Mouse (Mus musculus) limb, embryonic 14.5 days (tissue): ENCODE measurements around the gene Pex10. TPM values are rescaled to one million over a fixed set of nuclear protein-coding genes. Genes with fewer than 3 reads are reported as not detected.
"Not testable (repeated sequence)": the region's sequence is repeated elsewhere in the genome, so short reads cannot be mapped to it uniquely, and the experiment has no call there.

Experiments
- ATAC-seq: fragments of 200-750 bp; cut with Nextera tagmentation; 2 replicates; pipeline ENCODE4 v1.8.0; 2017; ENCODE audit warnings: low read depth, moderate number of reproducible peaks, moderate TSS enrichment; ENCODE audit not compliant: low FRiP score
- DNase-seq: peaks from one replicate; pipeline ENCODE4 v3.0.0-alpha.2; 2015; ENCODE audit warnings: low spot score
- H3K27ac ChIP-seq: fragments of 300-500 bp; sonication (generic); replicated peaks from 2 replicates; pipeline ENCODE4 v1.5.1; 2014; ENCODE audit warnings: low read depth, mild to moderate bottlenecking, low read length, moderate library complexity, mixed read lengths
- H3K27me3 ChIP-seq: fragments of 300-500 bp; sonication (generic); 2 replicates; pipeline ENCODE4 v1.6.1; 2014; ENCODE audit warnings: low read length, mixed read lengths; ENCODE audit not compliant: control insufficient read depth, insufficient read depth
- H3K36me3 ChIP-seq: fragments of 300-500 bp; sonication (generic); 2 replicates; pipeline ENCODE4 v1.6.1; 2014; ENCODE audit warnings: mild to moderate bottlenecking, low read length, moderate library complexity, mixed read lengths; ENCODE audit not compliant: control insufficient read depth, insufficient read depth
- H3K4me1 ChIP-seq: fragments of 300-500 bp; sonication (generic); 2 replicates; pipeline ENCODE4 v1.6.1; 2014; ENCODE audit warnings: antibody characterized with exemption, low read length, mixed read lengths; ENCODE audit not compliant: control insufficient read depth, insufficient read depth
- H3K4me2 ChIP-seq: fragments of 300-500 bp; sonication (generic); replicated peaks from 2 replicates; pipeline ENCODE4 v1.6.1; 2014; ENCODE audit warnings: low read depth, mild to moderate bottlenecking, low read length, moderate library complexity; ENCODE audit not compliant: severe bottlenecking
- H3K4me3 ChIP-seq: fragments of 300-500 bp; sonication (generic); replicated peaks from 2 replicates; pipeline ENCODE4 v1.5.1; 2014; ENCODE audit warnings: low read length
- H3K9ac ChIP-seq: fragments of 300-500 bp; sonication (generic); 2 replicates; pipeline ENCODE4 v1.6.1; 2014; ENCODE audit warnings: mild to moderate bottlenecking, low read depth, low read length, moderate library complexity; ENCODE audit not compliant: severe bottlenecking
- H3K9me3 ChIP-seq: fragments of 300-500 bp; sonication (generic); 2 replicates; pipeline ENCODE4 v1.6.1; 2016; ENCODE audit warnings: low read length; ENCODE audit not compliant: control insufficient read depth
- POLR2A ChIP-seq: fragments of 200-500 bp; IDR thresholded peaks from 2 replicates; pipeline ENCODE4 v1.8.0; 2012; ENCODE audit warnings: inconsistent platforms, mild to moderate bottlenecking, moderate library complexity, borderline replicate concordance; ENCODE audit not compliant: insufficient read depth, insufficient read length; ENCODE audit errors: extremely low read depth
- WGBS: fragments of 180-500 bp; shearing (Covaris S2); extraction: QIAGEN DNeasy Blood & Tissue Kit; methylation state at CpG from one replicate; pipeline ENCODE4 v1.1.7; 2014; 5-methylcytosine and 5-hydroxymethylcytosine counted together
- polyA plus RNA-seq, 2 experiments: library from polyadenylated mRNA; depleted of rRNA in 1 of 2; stranded (reverse) in 1 of 2; unstranded in 1 of 2; fragments of >200 nt; fragmentation: Nextera tagmentation in 1 of 2; extraction: Ambion mirVana in 1 of 2; gene quantifications; 2 replicates each; pipeline versions ENCODE4 v1.2.1 to v1.2.3; 2012 to 2014

Pex10 gene
- polyA plus RNA-seq, 2 experiments, result 6.7 to 24.4 TPM

DNA sequence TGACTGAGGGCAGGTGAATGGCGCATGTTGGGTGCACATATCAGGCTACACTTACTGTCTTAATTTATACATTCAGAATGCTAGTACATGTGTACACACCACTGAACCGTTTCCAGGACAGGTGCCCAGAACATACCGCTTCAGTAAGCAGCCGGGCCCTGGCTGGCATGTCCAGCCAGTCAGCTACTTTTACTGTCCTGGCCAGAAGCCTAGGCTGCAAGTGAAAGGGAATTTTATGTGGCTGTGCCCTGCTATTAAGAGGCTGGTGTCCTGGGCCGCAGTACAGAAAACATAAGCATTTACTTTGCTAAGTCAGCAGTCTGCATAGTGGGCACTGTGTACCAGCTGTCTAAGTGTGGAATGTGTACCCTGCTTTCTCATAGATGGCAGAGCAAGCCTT is 4.1 kb downstream of the Pex10 start:
- DNase-seq (no peak), ATAC-seq (no peak)
- TF ChIP-seq POLR2A, result no peak
- no peak overlapping the region for H3K9ac ChIP-seq
- H3K27me3 ChIP-seq, result no peaks in the 10 kb centered on the region
- H3K4me1 ChIP-seq, result peaks cover 12% of the 10 kb centered on the region
- H3K27ac ChIP-seq, result no peak overlapping the region
- no peak overlapping the region for H3K4me2 ChIP-seq
- H3K9me3 ChIP-seq, result no peaks in the 10 kb centered on the region
- H3K4me3 ChIP-seq, result no peak overlapping the region
- H3K36me3 ChIP-seq, result peaks cover 75% of the 10 kb centered on the region
- WGBS, result 88% methylated on average over 5 of the region's 5 CpGs

- no peak for ATAC-seq
- DNase-seq, result no peak
- no peak for TF ChIP-seq POLR2A
- 79% methylated on average over 9 of the region's 9 CpGs for WGBS
- Histone ChIP-seq H3K27ac (no peak overlapping the region), H3K36me3 (peaks cover 95% of the 10 kb centered on the region), H3K27me3 (no peaks in the 10 kb centered on the region), H3K4me1 (no peaks in the 10 kb centered on the region), H3K4me3 (no peak overlapping the region), H3K4me2 (no peak overlapping the region), H3K9ac (no peak overlapping the region), H3K9me3 (no peaks in the 10 kb centered on the region)
Observed at GRCm38 (mm10) chr4:155074418-155074817, 7.6 kb downstream of the Pex10 start.

GRCm38 (mm10) chr4:155075137-155075536 is 8.3 kb downstream of the Pex10 start:
- Histone ChIP-seq H3K4me2 (no peak overlapping the region), H3K36me3 (peaks cover 95% of the 10 kb centered on the region), H3K4me1 (no peaks in the 10 kb centered on the region), H3K9me3 (no peaks in the 10 kb centered on the region), H3K27ac (no peak overlapping the region), H3K9ac (no peak overlapping the region), H3K4me3 (no peak overlapping the region), H3K27me3 (no peaks in the 10 kb centered on the region)
- TF ChIP-seq POLR2A, result no peak
- 84% methylated on average over 9 of the region's 9 CpGs for WGBS
- ATAC-seq (no peak), DNase-seq (no peak)

DNA sequence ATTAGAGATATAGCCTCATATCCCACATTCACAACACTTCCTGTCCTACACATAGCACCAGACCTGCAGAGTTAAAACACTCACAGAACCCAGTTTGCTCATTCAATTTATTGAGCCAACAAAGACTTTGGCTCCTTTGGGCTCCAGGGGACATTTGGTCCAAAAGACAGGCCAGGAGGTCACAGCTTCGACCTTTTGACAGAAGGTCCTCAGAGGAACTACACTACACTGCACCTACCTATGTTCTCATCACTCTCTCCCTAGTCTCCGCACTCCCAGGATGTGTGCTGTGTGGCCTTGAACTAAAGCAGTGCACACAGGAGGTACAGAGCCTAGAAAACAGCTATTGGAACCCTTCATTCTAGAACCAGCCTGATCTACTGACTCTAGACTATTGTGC is 9.0 kb downstream of the Pex10 start:
- Histone ChIP-seq H3K27me3 (no peaks in the 10 kb centered on the region), H3K4me2 (no peak overlapping the region), H3K9me3 (no peaks in the 10 kb centered on the region), H3K4me3 (no peak overlapping the region), H3K9ac (no peak overlapping the region), H3K36me3 (peaks cover 94% of the 10 kb centered on the region), H3K27ac (no peak overlapping the region), H3K4me1 (no peaks in the 10 kb centered on the region)
- ATAC-seq (no peak), DNase-seq (no peak)
- 87% methylated on average over 2 of the region's 2 CpGs for WGBS
- no peak for TF ChIP-seq POLR2A

GRCm38 (mm10) chr4:155076677-155077076 is 9.9 kb downstream of the Pex10 start:
- H3K27ac ChIP-seq, result no peak overlapping the region
- WGBS, result 88% methylated on average over 9 of the region's 9 CpGs

GRCm38 (mm10) chr4:155078808-155079207 is 12.0 kb downstream of the Pex10 start:
- H3K36me3 ChIP-seq, result peaks cover 92% of the 10 kb centered on the region
- H3K27ac ChIP-seq, ATAC-seq, H3K4me3 ChIP-seq, H3K9ac ChIP-seq, H3K4me2 ChIP-seq, H3K27me3 ChIP-seq, DNase-seq, H3K4me1 ChIP-seq, H3K9me3 ChIP-seq: not testable (repeated sequence)
- WGBS, result 91% methylated on average over 10 of the region's 10 CpGs

More at GRCm38 (mm10) chr4:155076677-155077076, 9.9 kb downstream of the Pex10 start:
- peaks cover 93% of the 10 kb centered on the region for H3K36me3 ChIP-seq
- H3K4me3 ChIP-seq, result no peak overlapping the region
- no peaks in the 10 kb centered on the region for H3K4me1 ChIP-seq
- no peaks in the 10 kb centered on the region for H3K27me3 ChIP-seq
- no peaks in the 10 kb centered on the region for H3K9me3 ChIP-seq
- no peak for TF ChIP-seq POLR2A
- ATAC-seq, result no peak
- H3K9ac ChIP-seq, result no peak overlapping the region
- H3K4me2 ChIP-seq, result no peak overlapping the region
- DNase-seq, result no peak
